Mouse (Mus musculus): Measurements from ENCODE around the gene Flna.
A peak's percentile ranks its signal among the peaks of the same experiment; 100 is the strongest.

The Flna gene

GRCm38 (mm10) chrX:74249615-74250014, at the start of gene Flna:
TSS of gene Flna (minus strand) at chrX:74249820.
- peak; percentile 63 for DNase-seq

- no peak for DNase-seq
Observed at GRCm38 (mm10) chrX:74298348-74298747, 48.7 kb upstream of the Flna start.

- DNase-seq: peak; percentile 97
Observed at GRCm38 (mm10) chrX:74296538-74297448, 47.2 kb upstream of the Flna start, which contains the start of gene Atp6ap1. TSS of gene Atp6ap1 (plus strand) at chrX:74297097.

- no peak for DNase-seq
Observed at GRCm38 (mm10) chrX:74293431-74293830, 43.8 kb upstream of the Flna start.

DNA sequence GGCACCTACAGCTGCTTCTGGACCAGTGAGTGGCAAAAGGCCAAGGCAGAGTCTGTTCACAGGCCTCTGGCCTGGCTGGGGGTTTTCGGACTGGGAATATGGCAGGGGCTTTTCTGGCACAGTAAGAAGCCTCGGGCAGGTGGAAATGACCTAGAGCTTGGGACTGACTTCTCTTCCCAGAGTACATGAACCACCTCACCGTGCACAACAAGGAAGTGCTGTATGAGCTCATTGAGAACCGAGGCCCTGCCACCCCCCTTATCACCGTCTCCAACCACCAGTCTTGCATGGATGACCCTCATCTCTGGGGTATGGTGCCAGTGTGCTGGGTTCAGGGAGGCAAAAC, 33.4 kb upstream of the Flna start:
- no peak for DNase-seq

- DNase-seq: peak; percentile 90
Observed at GRCm38 (mm10) chrX:74282395-74283091, 32.9 kb upstream of the Flna start.

GRCm38 (mm10) chrX:74281732-74282394, 32.2 kb upstream of the Flna start, which contains the start of the genes Taz and Dnase1l1:
TSS of gene Taz (plus strand) at chrX:74281912.
TSS of gene Dnase1l1 (minus strand) at chrX:74282337.
- DNase-seq: peak; percentile 92

DNA sequence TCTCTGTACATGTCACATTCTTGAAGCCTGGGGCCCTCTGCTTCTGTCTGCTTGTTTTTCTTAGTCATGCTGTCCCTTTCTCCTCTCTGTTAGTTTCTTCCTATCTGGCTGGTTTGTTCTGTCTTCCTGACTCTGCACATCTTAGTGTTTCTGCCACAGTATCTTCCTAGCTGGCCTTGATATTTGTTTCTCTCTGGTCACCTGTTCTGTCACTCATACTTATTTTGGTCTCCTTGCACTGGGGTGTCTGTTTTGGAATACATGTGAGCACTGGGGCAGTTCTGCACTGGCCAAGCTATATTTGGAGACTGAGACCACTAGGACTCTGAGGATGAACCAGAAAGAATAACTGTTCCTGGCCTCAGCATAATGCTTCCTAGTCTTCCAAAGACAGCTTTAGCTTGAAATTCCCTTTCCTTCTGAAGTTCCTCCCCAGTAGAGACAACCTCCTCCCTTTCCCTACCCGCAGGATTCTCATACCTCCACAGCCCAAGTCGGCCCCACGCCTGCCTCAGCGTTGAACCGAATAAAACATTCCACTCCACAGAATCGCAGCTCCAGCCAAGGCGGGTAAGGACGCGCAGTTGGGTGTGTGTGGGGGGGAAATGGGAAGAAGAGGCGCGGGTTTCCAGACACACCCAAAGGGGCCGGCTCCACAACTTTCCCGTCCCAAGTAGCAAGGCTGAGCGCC, 31.6 kb upstream of the Flna start:
- DNase-seq: no peak

DNA sequence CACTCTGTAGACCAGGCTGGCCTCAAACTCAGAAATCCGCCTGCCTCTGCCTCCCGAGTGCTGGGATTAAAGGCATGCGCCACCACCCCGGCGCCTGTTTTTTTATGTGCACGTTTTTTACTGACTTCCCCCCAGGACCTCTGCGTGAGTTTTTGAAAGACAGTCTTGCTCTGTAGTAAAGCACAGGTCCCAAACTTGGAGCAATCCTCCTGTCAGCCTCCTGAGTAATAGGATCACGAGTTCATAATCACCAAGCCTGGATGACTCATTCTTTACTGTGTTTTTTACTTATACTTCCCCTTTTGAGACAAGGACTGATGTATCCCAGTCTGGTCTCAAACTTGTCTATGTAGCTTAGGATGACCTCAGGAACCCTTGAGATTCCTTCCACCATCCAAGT, 28.3 kb upstream of the Flna start:
- DNase-seq: no peak

DNA sequence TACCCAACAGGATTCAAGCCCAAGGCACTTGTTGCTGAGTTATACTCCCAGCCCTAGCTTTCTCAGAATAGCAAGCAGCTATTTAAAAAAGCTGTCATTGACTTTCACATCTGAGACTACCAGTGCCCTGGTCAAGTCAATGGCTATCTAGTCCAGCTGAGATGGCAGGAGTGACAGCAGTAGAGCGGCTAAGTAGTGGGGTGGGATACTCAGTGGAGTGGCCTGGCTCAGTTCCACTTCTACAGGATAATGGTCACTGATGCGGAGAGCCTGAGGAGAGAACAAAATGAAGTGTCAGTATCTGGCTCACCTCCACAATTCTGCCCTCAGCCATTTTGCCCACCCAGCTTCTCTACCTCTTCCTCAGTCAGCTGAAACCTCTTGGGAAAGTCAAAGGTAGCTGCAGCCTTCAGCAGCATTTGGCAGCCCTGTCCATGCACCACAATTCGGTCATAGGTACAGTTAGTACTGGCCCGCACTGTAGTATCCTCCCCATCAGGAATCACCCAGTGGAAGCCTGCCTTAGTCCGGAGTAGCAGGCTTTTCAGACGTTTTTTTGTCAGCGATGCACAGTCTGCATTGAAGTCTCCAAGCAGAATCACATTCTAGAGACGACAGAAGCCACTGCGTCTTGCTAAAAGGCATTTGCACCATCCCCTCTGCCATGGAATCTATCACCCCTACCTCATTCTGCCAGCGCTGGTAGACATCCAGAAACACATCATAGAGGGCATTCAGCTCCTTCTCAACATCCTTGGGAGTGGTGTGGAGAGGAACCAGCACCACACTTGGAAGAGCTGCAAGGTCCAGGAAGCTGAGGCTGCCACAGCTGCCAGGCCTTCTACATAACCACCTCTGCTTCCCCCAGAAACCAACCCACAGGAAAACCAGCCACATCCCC, 24.1 kb upstream of the Flna start:
- peak; percentile 22 for DNase-seq

- DNase-seq: peak; percentile 50
Observed at GRCm38 (mm10) chrX:74270902-74271551, 21.4 kb upstream of the Flna start.

DNA sequence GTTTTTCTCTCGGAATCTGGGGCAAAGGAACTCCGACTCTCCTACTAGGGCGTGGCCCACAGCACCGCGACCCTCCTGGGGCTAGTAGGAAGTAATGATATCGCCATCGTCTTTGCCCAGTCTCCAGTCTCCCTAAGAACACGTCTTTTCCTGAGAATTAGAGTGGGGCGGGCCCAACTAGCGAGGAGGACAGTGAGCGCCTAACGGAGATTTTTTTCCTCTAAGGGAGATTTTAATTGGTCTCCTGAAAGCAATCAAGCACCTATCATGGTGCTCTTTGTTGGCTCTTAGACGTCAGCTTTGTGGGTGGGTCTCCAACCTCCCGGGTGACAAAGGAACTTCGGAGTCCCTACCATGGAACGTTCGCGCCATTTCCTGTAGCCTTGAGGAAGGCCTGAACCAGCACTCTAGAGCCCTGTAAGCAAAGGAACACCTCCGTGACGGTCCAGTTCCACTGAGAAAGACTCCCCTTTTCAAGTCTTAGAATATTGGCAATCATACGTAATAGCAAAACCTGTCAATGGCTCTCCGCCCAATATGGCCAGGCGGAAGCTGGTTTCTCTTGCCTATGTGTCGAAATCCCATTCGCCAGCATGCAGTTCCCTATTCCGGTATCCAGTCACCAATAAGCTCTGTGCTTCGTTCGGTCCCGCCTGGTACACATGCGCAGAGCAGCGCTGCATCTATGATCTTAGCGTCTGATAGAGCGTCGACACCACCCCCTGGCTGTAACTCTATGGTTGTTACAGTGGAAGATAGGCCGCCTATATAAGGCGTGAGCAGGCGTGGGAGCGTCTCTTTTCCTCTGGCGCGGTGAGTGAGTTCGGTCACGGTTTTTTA, 20.7 kb upstream of the Flna start, which contains the start of gene Rpl10:
TSS of gene Rpl10 (plus strand) at position 751 of the 840 bp plus-strand sequence.
- DNase-seq: peak; percentile 97

GRCm38 (mm10) chrX:74269736-74270061, 20.1 kb upstream of the Flna start:
- no peak for DNase-seq

- DNase-seq: no peak
Observed at GRCm38 (mm10) chrX:74257746-74258145, 8.1 kb upstream of the Flna start.

DNA sequence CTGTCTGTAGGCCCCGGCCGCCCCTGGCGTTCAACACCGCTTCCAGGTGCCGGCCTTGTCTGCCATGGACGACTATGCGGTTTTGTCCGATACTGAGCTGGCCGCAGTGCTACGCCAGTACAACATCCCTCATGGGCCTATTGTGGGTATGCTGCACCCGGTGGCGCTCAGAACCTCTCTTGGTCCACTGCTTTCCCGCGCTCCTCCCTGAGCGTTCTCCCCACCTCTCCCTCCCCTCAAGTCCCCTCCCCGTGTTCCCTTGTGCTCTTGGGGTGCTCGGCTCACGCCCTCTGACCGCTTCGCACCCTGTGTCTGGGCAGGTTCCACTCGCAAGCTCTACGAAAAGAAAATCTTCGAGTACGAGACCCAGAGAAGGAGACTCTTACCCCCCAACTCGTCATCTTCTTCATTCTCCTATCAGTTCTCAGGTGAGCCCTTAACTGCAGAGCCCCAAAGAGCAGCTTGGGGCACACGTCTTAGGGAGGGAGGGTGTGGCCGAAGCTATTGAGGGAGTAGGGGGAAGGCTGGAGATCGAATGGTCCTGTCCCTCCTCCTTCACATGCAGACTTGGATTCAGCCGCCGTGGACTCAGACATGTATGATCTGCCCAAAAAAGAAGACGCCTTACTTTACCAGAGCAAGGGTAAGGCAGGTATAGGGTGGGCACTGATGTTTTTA, 5.4 kb upstream of the Flna start:
- DNase-seq: no peak

GRCm38 (mm10) chrX:74254153-74254887, 4.7 kb upstream of the Flna start, which contains the start of gene Emd:
TSS of gene Emd (plus strand) at chrX:74254687.
- DNase-seq: peak; percentile 95

DNA sequence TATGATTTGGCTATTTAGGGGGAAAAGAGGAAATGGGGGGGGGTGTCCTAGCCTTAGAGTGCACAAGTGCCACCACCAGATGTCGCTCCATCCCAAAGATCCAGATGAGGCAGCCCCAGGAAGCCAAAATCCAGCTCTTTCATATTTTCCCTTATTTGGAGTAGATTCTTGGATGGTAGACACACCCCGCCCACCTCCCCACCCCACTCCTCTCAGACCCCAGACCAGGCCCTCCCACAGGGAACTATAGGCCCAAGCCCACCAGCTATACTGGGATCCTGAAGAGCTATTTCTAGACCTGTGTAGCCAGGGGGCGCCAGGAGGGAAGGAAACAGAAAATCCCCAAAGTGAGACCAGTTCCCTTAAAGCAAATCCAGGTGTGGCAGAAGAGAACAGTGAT, 969 bp downstream of the Flna start:
- DNase-seq: peak; percentile 66

DNA sequence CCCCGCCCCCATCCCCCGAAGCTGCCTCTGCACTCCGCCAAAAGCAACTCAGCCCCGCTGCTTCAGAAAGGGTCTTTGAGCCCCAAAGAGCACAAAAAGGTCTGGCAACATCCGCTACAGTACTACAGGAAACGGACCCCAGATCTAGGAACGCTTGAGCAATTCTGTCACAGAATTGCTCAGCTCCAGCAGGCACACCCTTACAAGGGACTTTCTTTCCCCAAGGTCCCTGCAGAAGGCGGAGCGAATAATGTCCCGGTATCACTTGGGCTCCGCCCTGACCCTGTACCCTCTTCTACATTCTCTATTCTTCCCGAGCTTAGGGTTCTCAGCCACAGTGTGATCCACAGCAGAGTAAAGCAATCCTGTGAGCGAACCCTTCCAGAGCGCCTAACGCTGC, 2.9 kb downstream of the Flna start:
- DNase-seq: no peak

- DNase-seq: peak; percentile 92
Observed at GRCm38 (mm10) chrX:74246213-74246681, 3.4 kb downstream of the Flna start.
